Mouse (Mus musculus) hindbrain, embryonic 16.5 days (tissue): ENCODE measurements around the gene Bzw2. TPM values are rescaled to one million over a fixed set of nuclear protein-coding genes. Genes with fewer than 3 reads are reported as not detected.

Experiments used
- ATAC-seq: fragments of 200-750 bp; cut with Nextera tagmentation; 2 replicates; pipeline ENCODE4 v1.8.0; 2017; ENCODE audit warnings: moderate TSS enrichment, moderate library complexity
- H3K27ac ChIP-seq: fragments of 300-500 bp; sonication (generic); 2 replicates; pipeline ENCODE4 v1.5.1; 2014; ENCODE audit warnings: low read depth, mild to moderate bottlenecking, control low read depth, low read length, moderate library complexity
- H3K27me3 ChIP-seq: fragments of 300-500 bp; sonication (generic); replicated peaks from 2 replicates; pipeline ENCODE4 v1.6.1; 2014; ENCODE audit warnings: low read length; ENCODE audit not compliant: control insufficient read depth, insufficient read depth
- H3K36me3 ChIP-seq: fragments of 300-500 bp; sonication (generic); 2 replicates; pipeline ENCODE4 v1.6.1; 2014; ENCODE audit warnings: mild to moderate bottlenecking, low read length, moderate library complexity, mixed read lengths; ENCODE audit not compliant: control insufficient read depth, insufficient read depth
- H3K4me1 ChIP-seq: fragments of 300-500 bp; sonication (generic); 2 replicates; pipeline ENCODE4 v1.6.1; 2014; ENCODE audit warnings: low read depth, low read length; ENCODE audit not compliant: control insufficient read depth, insufficient read depth
- H3K4me2 ChIP-seq: fragments of 300-500 bp; sonication (generic); 2 replicates; pipeline ENCODE4 v1.6.1; 2014; ENCODE audit warnings: mild to moderate bottlenecking, low read length, control low read depth, moderate library complexity
- H3K4me3 ChIP-seq: fragments of 300-500 bp; sonication (generic); 2 replicates; pipeline ENCODE4 v1.5.1; 2014; ENCODE audit warnings: mild to moderate bottlenecking, low read length, control low read depth, moderate library complexity
- H3K9ac ChIP-seq: fragments of 300-500 bp; sonication (generic); 2 replicates; pipeline ENCODE4 v1.6.1; 2014; ENCODE audit warnings: low read depth, mild to moderate bottlenecking, control low read depth, low read length, moderate library complexity
- H3K9me3 ChIP-seq: fragments of 300-500 bp; sonication (generic); 2 replicates; pipeline ENCODE4 v1.6.1; 2014; ENCODE audit warnings: mild to moderate bottlenecking, low read length, moderate library complexity; ENCODE audit not compliant: control insufficient read depth
- whole genome bisulfite sequencing: fragments of 180-500 bp; shearing (Covaris S2); extraction: QIAGEN DNeasy Blood & Tissue Kit; methylation state at CpG from one replicate; pipeline ENCODE4 v1.1.7; 2014; 5-methylcytosine and 5-hydroxymethylcytosine counted together
- polyA plus RNA-seq: library from polyadenylated mRNA; unstranded; fragments of >200 nt; fragmentation: Nextera tagmentation; extraction: Ambion mirVana; gene quantifications from 2 replicates; pipeline ENCODE4 v1.2.1, GENCODE M21; 2015

The Bzw2 gene
- polyA plus RNA-seq, 1 experiment from 2014 or later = 330 TPM

GRCm38 (mm10) chr12:36102733-36103591 lies 54.9 kb downstream of the Bzw2 start:
- Histone ChIP-seq H3K9ac (no peak overlapping the region), H3K4me2 (no peak overlapping the region), H3K27ac (no peak overlapping the region), H3K27me3 (no peaks in the 10 kb centered on the region), H3K4me3 (no peak overlapping the region), H3K9me3 (no peaks in the 10 kb centered on the region), H3K4me1 (no peaks in the 10 kb centered on the region), H3K36me3 (peaks cover 26% of the 10 kb centered on the region)
- WGBS = 79% methylated on average over 8 of the region's 8 CpGs
- peak; percentile 85 for ATAC-seq

- Histone ChIP-seq H3K9me3 (no peaks in the 10 kb centered on the region), H3K27ac (no peak overlapping the region), H3K36me3 (peaks cover 27% of the 10 kb centered on the region), H3K27me3 (no peaks in the 10 kb centered on the region), H3K4me1 (no peaks in the 10 kb centered on the region), H3K4me3 (no peak overlapping the region), H3K4me2 (no peak overlapping the region), H3K9ac (no peak overlapping the region)
- no peak for ATAC-seq
- 54% methylated on average over 7 of the region's 7 CpGs for WGBS
Measured at GRCm38 (mm10) chr12:36095371-36095880, 62.5 kb downstream of the Bzw2 start.

DNA sequence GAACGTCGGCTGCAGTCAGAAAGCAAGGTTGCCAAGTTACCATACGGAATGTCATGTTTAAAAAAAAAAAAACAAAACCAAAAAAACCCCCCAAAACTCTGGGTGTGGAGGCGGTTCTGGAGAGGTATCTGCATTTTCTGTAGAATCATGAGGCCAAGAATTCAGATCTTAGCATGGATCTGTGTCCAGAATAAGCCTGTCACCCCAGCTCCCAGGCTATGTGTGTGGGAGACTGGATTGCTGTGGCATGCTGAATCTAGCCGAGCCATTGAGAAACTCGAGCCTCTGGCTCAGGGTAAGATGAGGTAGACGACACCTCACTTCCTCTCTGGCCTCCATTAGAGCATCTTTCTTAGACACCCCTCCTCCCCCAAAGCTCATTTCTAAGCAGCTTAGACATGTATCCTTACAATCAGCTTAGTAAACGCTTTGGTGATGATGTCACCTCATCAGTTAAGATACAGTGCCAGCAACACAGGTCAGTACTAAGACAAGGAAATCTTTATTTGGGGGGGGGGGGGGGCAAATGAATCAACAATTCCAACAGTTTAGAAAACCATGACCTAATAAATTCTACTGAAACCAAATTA lies 64.7 kb downstream of the Bzw2 start:
- no peaks in the 10 kb centered on the region for H3K27me3 ChIP-seq
- peaks cover 25% of the 10 kb centered on the region for H3K36me3 ChIP-seq
- 68% methylated on average over 8 of the region's 8 CpGs for WGBS

GRCm38 (mm10) chr12:36091964-36092363 lies 65.9 kb downstream of the Bzw2 start:
- H3K4me3 ChIP-seq = no peak overlapping the region
- no peaks in the 10 kb centered on the region for H3K27me3 ChIP-seq
- no peak overlapping the region for H3K27ac ChIP-seq
- no peak overlapping the region for H3K4me2 ChIP-seq
- H3K4me1 ChIP-seq = no peaks in the 10 kb centered on the region
- H3K36me3 ChIP-seq = peaks cover 25% of the 10 kb centered on the region
- H3K9ac ChIP-seq = no peak overlapping the region
- ATAC-seq = no peak
- no peaks in the 10 kb centered on the region for H3K9me3 ChIP-seq
- WGBS = 86% methylated on average over 10 of the region's 10 CpGs

More for the DNA sequence above, 64.7 kb downstream of the Bzw2 start:
- H3K4me2 ChIP-seq = no peak overlapping the region
- no peak overlapping the region for H3K9ac ChIP-seq
- H3K9me3 ChIP-seq = no peaks in the 10 kb centered on the region
- H3K4me3 ChIP-seq = no peak overlapping the region
- H3K4me1 ChIP-seq = no peaks in the 10 kb centered on the region
- no peak overlapping the region for H3K27ac ChIP-seq
- ATAC-seq = 0 out of 2 replicates have a peak, but pooled peaks have one; percentile 7

DNA sequence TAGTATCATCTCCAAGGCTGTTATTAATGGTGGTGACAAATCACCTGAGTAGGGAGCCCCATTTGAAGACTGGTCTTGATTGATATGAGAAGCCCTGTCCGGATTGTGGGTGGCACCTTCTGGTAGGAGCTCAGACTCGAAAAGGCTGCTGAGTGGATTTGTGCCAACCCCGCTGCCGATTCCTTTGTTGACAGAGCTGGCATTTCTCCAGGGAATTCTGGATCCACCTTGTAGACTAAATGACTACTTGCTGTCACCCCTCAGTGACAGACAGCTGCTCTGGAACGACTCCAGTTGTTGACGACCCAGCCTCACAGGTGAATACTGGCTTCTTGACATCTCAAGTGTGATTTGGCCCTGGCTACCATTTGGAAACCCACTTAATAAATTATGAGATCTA lies 68.7 kb downstream of the Bzw2 start:
- H3K4me2 ChIP-seq = no peak overlapping the region
- H3K27ac ChIP-seq = no peak overlapping the region
- no peaks in the 10 kb centered on the region for H3K27me3 ChIP-seq
- 47% methylated on average over 6 of the region's 6 CpGs for WGBS
- ATAC-seq = no peak
- H3K36me3 ChIP-seq = peaks cover 16% of the 10 kb centered on the region
- H3K9me3 ChIP-seq = no peaks in the 10 kb centered on the region
- no peak overlapping the region for H3K4me3 ChIP-seq
- H3K4me1 ChIP-seq = no peaks in the 10 kb centered on the region
- H3K9ac ChIP-seq = no peak overlapping the region

DNA sequence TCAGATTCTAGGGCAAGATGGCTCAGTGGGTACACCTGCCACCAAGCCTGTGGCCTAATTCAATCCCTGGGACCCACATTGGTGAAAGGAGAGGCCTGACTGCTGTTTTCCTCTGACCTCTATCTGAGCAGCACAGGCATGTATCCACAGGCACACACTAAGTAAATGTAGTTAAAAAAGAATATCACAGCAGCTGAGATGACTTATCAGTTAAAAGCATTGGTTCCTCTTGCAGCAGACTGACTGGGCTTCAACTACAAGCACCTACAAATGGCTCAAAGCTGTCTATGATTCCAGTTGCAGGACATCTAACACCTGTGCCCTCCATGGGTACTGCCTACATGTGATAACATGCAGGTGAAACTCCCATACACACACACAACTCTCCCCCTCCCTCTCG lies 69.1 kb downstream of the Bzw2 start:
- Histone ChIP-seq H3K27me3 (no peaks in the 10 kb centered on the region), H3K4me2 (no peak overlapping the region), H3K4me3 (no peak overlapping the region), H3K27ac (no peak overlapping the region), H3K36me3 (peaks cover 16% of the 10 kb centered on the region), H3K9me3 (no peaks in the 10 kb centered on the region), H3K4me1 (no peaks in the 10 kb centered on the region), H3K9ac (no peak overlapping the region)
- ATAC-seq = 0 out of 2 replicates have a peak, but pooled peaks have one; percentile 25
- WGBS = 92% methylated on average over 1 of the region's 1 CpGs

GRCm38 (mm10) chr12:36085380-36085779 lies 72.5 kb downstream of the Bzw2 start:
- H3K36me3 ChIP-seq = no peaks in the 10 kb centered on the region
- no peak overlapping the region for H3K4me3 ChIP-seq
- no peak overlapping the region for H3K9ac ChIP-seq
- no peaks in the 10 kb centered on the region for H3K4me1 ChIP-seq
- ATAC-seq = no peak
- no peak overlapping the region for H3K27ac ChIP-seq
- no peaks in the 10 kb centered on the region for H3K27me3 ChIP-seq
- WGBS = 94% methylated on average over 2 of the region's 2 CpGs
- no peak overlapping the region for H3K4me2 ChIP-seq
- no peaks in the 10 kb centered on the region for H3K9me3 ChIP-seq

DNA sequence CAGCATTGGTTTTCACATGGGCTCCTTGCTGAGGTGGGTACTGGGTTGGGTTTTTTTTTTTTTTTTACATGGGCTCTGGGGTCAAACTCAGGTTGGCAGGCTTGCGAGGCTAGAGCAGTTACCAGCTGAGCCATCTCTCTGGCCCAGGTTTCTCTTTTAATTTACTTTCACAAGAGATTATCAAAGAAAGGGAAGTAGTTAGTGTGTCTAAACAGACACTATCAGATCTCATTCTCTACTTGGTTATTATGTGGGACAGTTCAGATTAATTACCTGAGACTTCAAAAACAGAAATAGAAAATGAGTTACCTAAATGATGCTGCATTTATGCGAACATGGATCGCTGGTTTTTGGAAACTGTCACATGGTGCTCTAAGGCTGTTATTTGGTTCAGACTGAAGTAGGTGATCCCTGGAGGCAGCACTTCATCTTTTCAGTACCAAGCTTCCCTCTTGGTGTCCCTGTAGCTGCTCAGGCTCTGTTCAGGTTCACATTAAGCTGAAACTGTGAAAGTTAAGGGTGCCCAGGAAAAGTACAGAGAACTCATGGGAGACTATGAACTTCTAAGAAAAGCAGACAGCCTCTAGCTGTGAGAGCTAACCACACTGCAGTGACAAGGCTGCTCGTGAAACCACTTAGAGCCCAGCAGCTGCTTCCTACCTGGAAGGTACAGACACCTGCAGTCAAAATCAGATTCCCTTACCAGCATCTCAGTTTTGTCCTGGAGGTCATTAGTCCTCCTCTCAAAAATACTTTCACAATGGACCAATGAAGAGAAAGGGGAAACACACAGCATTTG lies 79.6 kb downstream of the Bzw2 start:
- no peak overlapping the region for H3K4me3 ChIP-seq
- H3K4me1 ChIP-seq = no peaks in the 10 kb centered on the region
- 66% methylated on average over 4 of the region's 4 CpGs for WGBS
- H3K9me3 ChIP-seq = no peaks in the 10 kb centered on the region
- H3K4me2 ChIP-seq = no peak overlapping the region
- H3K27ac ChIP-seq = no peak overlapping the region
- H3K27me3 ChIP-seq = no peaks in the 10 kb centered on the region
- H3K36me3 ChIP-seq = no peaks in the 10 kb centered on the region
- ATAC-seq = no peak
- no peak overlapping the region for H3K9ac ChIP-seq

DNA sequence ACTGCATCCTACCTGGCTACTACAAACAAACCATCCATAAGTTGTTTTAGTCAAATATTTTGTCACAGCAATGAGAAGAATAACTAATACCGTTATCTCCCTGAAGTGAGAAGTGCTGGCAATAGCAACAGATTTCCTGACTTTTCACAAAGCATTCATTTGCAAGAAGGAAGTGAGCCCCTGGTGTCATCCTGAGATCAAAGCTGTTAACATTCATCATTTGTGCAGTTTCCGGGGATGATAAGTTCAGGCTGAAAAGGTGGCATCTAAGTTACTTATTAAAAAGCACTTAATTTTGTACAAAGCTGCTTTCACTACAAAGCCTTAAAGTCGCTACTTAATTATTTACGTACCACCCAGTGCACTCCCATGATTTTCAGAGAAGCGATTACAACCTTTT lies 85.0 kb downstream of the Bzw2 start:
- no peaks in the 10 kb centered on the region for H3K36me3 ChIP-seq
- H3K9me3 ChIP-seq = no peaks in the 10 kb centered on the region
- no peaks in the 10 kb centered on the region for H3K27me3 ChIP-seq
- H3K4me2 ChIP-seq = no peak overlapping the region
- 26% methylated on average over 5 of the region's 5 CpGs for WGBS
- ATAC-seq = no peak
- no peak overlapping the region for H3K9ac ChIP-seq
- no peaks in the 10 kb centered on the region for H3K4me1 ChIP-seq
- H3K4me3 ChIP-seq = no peak overlapping the region
- H3K27ac ChIP-seq = no peak overlapping the region
